Mouse (Mus musculus): Measurements from ENCODE around the gene Myo3b. TPM values are rescaled to one million over a fixed set of nuclear protein-coding genes. Genes with fewer than 3 reads are reported as not detected.

Myo3b gene
- polyA plus RNA-seq, 1 experiment: not detected

DNA sequence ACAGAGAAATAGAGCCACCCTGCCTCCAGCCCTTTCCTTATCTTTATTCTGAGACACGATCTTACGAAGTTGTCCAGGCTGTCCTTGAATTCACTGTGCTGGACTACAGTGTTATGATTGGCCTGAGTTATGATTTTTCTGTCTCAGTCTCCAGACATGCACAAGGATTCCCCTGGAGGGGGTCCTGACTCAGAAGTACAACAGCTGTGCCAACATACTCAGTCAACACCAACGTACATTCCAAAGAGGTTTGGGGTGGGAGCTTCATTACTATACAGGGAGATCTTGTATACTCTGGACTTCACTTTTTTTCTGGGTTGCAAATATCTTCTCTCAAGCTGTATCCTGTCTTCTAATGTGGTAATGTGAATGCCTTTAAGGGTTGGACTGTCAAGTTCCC lies 113.0 kb downstream of the Myo3b start:
- H3K4me1 ChIP-seq (ENCODE audit: control insufficient read depth, insufficient read depth, insufficient read length, low read length): no peaks in the 10 kb centered on the region
- H3K27me3 ChIP-seq (ENCODE audit: control insufficient read depth, insufficient read depth, low read length): no peaks in the 10 kb centered on the region
- no peak overlapping the region for H3K27ac ChIP-seq (ENCODE audit: insufficient read depth, low read depth, low read length)
- no peak overlapping the region for H3K4me3 ChIP-seq (ENCODE audit: low read depth, low read length)
- WGBS: 61% methylated on average over 3 of the region's 3 CpGs
- H3K36me3 ChIP-seq (ENCODE audit: control insufficient read depth, insufficient read depth, low read length): no peaks in the 10 kb centered on the region
- no peak for TF ChIP-seq POLR2A (IDR thresholded peaks at IDR 0.05; ENCODE audit: low read depth, low read length)
- no peak for TF ChIP-seq CTCF (IDR thresholded peaks at IDR 0.05; ENCODE audit: extremely low read depth, insufficient read length, insufficient replicate concordance, low read depth, low read length)

DNA sequence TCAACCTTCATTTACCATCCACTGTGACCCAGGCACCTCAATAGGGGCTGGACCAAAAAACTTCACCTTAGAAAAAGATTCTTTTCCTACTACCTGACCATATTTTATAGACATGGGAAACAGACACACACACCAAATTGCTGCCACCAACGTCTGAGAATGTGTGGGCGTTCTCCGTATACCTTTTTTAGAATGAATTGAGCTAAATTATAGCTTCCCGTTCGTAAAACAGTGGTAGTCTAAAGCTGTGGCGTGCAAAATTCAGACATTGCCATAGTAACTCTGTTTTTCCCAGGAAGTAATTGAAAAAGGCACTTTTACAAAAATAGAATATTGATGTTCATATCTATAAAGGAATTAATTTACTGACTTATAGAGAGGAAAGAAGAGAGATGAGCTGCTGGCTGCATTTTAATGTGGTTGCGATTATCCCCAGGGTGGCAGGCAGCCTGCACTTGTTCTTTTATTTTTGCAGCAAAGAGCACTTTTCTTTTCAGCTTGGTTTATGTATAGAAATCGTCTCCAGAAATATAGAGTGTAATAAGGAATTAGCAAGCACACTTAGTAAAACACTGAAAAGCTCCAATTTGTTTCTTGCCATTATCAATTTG lies 116.4 kb downstream of the Myo3b start:
- H3K4me3 ChIP-seq (ENCODE audit: low read depth, low read length): no peak overlapping the region
- no peaks in the 10 kb centered on the region for H3K36me3 ChIP-seq (ENCODE audit: control insufficient read depth, insufficient read depth, low read length)
- H3K4me1 ChIP-seq (ENCODE audit: control insufficient read depth, insufficient read depth, insufficient read length, low read length): no peaks in the 10 kb centered on the region
- H3K27ac ChIP-seq (ENCODE audit: insufficient read depth, low read depth, low read length): no peak overlapping the region
- WGBS: 78% methylated on average over 8 of the region's 8 CpGs
- TF ChIP-seq POLR2A (IDR thresholded peaks at IDR 0.05; ENCODE audit: low read depth, low read length): no peak
- no peak for TF ChIP-seq CTCF (IDR thresholded peaks at IDR 0.05; ENCODE audit: extremely low read depth, insufficient read length, insufficient replicate concordance, low read depth, low read length)
- no peaks in the 10 kb centered on the region; the same call in 1 of the 2 replicates for H3K27me3 ChIP-seq (ENCODE audit: control insufficient read depth, insufficient read depth, low read length)

- H3K27me3 ChIP-seq (ENCODE audit: control insufficient read depth, insufficient read depth, low read length): no peaks in the 10 kb centered on the region; the same call in 1 of the 2 replicates
- H3K4me3 ChIP-seq (ENCODE audit: low read depth, low read length): no peak overlapping the region
- TF ChIP-seq POLR2A (IDR thresholded peaks at IDR 0.05; ENCODE audit: low read depth, low read length) (no peak), CTCF (IDR thresholded peaks at IDR 0.05; ENCODE audit: extremely low read depth, insufficient read length, insufficient replicate concordance, low read depth, low read length) (no peak)
- no peaks in the 10 kb centered on the region for H3K36me3 ChIP-seq (ENCODE audit: control insufficient read depth, insufficient read depth, low read length)
- WGBS: 52% methylated on average over 8 of the region's 8 CpGs
- H3K4me1 ChIP-seq (ENCODE audit: control insufficient read depth, insufficient read depth, insufficient read length, low read length): no peaks in the 10 kb centered on the region
- no peak overlapping the region for H3K27ac ChIP-seq (ENCODE audit: insufficient read depth, low read depth, low read length)
Observed at GRCm38 (mm10) chr2:70159543-70159942, 120.6 kb downstream of the Myo3b start.

DNA sequence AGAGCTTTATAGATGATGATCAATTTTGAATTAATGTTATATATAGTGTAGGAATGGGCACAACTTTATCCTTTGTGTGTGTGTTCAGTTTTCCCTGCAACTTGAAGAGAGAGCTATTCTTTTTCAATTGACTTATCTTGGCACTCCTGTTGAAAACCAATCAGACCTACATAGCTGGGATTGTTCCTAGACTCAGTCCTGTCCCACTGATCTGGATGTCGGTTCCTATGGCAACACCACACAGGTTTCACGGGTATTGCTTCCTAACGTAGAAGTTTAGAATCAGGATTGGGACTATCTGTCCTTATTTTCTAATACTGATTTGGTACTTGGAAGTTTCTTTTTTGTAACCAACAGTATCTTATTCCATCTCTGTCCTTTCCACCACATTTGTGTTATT lies 127.3 kb downstream of the Myo3b start:
- TF ChIP-seq CTCF (IDR thresholded peaks at IDR 0.05; ENCODE audit: extremely low read depth, insufficient read length, insufficient replicate concordance, low read depth, low read length) (no peak), POLR2A (IDR thresholded peaks at IDR 0.05; ENCODE audit: low read depth, low read length) (no peak)
- Histone ChIP-seq H3K27ac (ENCODE audit: insufficient read depth, low read depth, low read length) (no peak overlapping the region), H3K27me3 (ENCODE audit: control insufficient read depth, insufficient read depth, low read length) (no peaks in the 10 kb centered on the region), H3K36me3 (ENCODE audit: control insufficient read depth, insufficient read depth, low read length) (no peaks in the 10 kb centered on the region), H3K4me3 (ENCODE audit: low read depth, low read length) (no peak overlapping the region), H3K4me1 (ENCODE audit: control insufficient read depth, insufficient read depth, insufficient read length, low read length) (no peaks in the 10 kb centered on the region)
- WGBS: 53% methylated on average over 3 of the region's 3 CpGs

- Histone ChIP-seq H3K4me1 (ENCODE audit: control insufficient read depth, insufficient read depth, insufficient read length, low read length) (no peaks in the 10 kb centered on the region), H3K27me3 (ENCODE audit: control insufficient read depth, insufficient read depth, low read length) (no peaks in the 10 kb centered on the region), H3K4me3 (ENCODE audit: low read depth, low read length) (no peak overlapping the region), H3K36me3 (ENCODE audit: control insufficient read depth, insufficient read depth, low read length) (no peaks in the 10 kb centered on the region), H3K27ac (ENCODE audit: insufficient read depth, low read depth, low read length) (no peak overlapping the region)
- 64% methylated on average over 17 of the region's 17 CpGs for WGBS
- TF ChIP-seq POLR2A (IDR thresholded peaks at IDR 0.05; ENCODE audit: low read depth, low read length) (no peak), CTCF (IDR thresholded peaks at IDR 0.05; ENCODE audit: extremely low read depth, insufficient read length, insufficient replicate concordance, low read depth, low read length) (no peak)
Observed at GRCm38 (mm10) chr2:70167944-70168935, 129.3 kb downstream of the Myo3b start.

DNA sequence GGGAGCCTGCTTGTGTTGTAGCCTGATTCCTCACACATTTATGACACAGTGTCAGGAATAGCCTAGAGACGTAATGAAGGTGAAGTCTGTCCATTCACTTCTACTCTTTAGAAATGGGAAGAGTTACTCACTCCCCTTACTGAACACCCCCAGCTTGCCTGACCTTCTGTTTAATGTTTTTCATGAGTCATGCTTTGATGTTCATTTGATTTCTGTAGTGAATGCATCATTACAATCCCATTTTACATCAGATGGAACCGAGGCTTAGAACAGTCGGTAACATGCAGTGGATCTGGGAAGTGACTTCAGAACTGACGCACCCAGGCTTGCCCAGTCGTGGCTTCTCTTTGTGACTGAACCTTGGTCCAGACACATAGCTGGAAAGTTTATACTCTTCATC lies 131.5 kb downstream of the Myo3b start:
- WGBS: 80% methylated on average over 5 of the region's 5 CpGs
- no peaks in the 10 kb centered on the region for H3K27me3 ChIP-seq (ENCODE audit: control insufficient read depth, insufficient read depth, low read length)
- TF ChIP-seq POLR2A (IDR thresholded peaks at IDR 0.05; ENCODE audit: low read depth, low read length): no peak
- TF ChIP-seq CTCF (IDR thresholded peaks at IDR 0.05; ENCODE audit: extremely low read depth, insufficient read length, insufficient replicate concordance, low read depth, low read length): no peak
- H3K27ac ChIP-seq (ENCODE audit: insufficient read depth, low read depth, low read length): no peak overlapping the region
- H3K36me3 ChIP-seq (ENCODE audit: control insufficient read depth, insufficient read depth, low read length): no peaks in the 10 kb centered on the region
- no peak overlapping the region for H3K4me3 ChIP-seq (ENCODE audit: low read depth, low read length)
- H3K4me1 ChIP-seq (ENCODE audit: control insufficient read depth, insufficient read depth, insufficient read length, low read length): no peaks in the 10 kb centered on the region
